Mouse (Mus musculus) ES-Bruce4 (cell line): ENCODE results near the gene Olfml2a.

Experiments
- CTCF ChIP-seq: IDR thresholded peaks from one replicate; pipeline ENCODE4 v1.8.1; 2011; ENCODE audit warnings: low read depth, low read length
- EP300 ChIP-seq: IDR thresholded peaks from 2 replicates; pipeline ENCODE4 v1.6.1; 2011; ENCODE audit warnings: low read depth, low read length; ENCODE audit not compliant: insufficient read depth
- POLR2A ChIP-seq: IDR thresholded peaks from one replicate; pipeline ENCODE4 v1.8.1; 2011; ENCODE audit warnings: low read length; ENCODE audit not compliant: insufficient read depth

DNA sequence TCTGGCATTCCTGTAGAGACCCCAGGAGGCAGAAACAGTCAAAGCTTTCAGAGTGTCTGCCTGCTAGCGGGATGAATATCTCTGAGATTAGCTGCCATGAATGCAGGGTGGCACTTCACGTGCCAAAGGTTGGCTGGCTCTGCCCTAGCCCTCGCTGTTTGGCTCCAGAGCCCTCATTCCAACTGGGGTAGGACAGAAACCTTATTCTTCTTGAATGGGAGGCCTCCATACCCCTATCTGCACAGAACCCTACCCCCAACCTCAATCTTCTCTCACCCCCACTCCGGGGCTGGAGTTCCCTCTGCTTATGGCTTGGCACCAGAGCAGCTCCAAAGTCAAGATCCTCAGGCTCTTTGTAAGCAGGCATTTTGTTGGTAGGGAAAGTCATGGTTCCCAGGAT, 46.1 kb downstream of the Olfml2a start:
- TF ChIP-seq EP300 (no peak), CTCF (no peak), POLR2A (no peak)
